26 mouse cellular contexts compared by ENCODE assay signal in the genomic region with DNA sequence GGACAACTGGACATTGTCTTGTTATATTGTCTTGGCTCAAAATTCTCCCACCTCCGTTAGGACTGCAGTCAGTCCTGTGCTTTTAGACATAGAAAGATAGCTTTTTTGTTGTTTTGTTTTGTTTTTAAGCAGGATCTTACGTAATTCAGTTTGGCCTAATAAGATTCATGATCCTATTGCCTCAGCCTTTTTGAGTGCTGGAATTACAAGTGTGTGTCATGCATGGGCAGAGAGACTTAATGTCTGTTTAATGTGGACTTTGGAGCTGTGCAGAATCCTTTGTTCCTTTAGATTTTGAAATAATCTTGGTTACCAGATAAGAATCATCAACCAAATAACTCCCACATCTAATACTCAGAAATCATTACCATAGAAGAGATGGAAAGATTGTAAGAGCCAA. TPM values are rescaled to one million over a fixed set of nuclear protein-coding genes. Genes with fewer than 3 reads are reported as not detected.
"Had no signal": no experiment of that assay in that cellular context is flagged by ENCODE, and none has a peak within 500 bp of the region (broad histone marks: within the 10 kb centered on the region; RNA-seq: fewer than 3 reads in every experiment).

No protein-coding gene starts in this region.

- H3K4me3 ChIP-seq: gastrocnemius, adult 2 months; heart, embryonic 10.5 days; heart, embryonic 12.5 days; hindbrain, embryonic 10.5 days; hindbrain, embryonic 12.5 days; intestine, embryonic 15.5 days; layer of hippocampus, adult 2 months; left cerebral cortex, adult 2 months; limb, embryonic 10.5 days; limb, embryonic 12.5 days; liver, embryonic 13.5 days had no signal

- H3K4me2 ChIP-seq: heart, embryonic 12.5 days; hindbrain, embryonic 12.5 days; hindbrain, embryonic 14.5 days; intestine, embryonic 15.5 days; limb, embryonic 12.5 days; liver, embryonic 13.5 days had no signal

- H3K27me3 ChIP-seq: heart, embryonic 12.5 days; hindbrain, embryonic 12.5 days; intestine, embryonic 15.5 days; limb, embryonic 12.5 days; liver, embryonic 13.5 days had no signal

- ATAC-seq: hindbrain, embryonic 16.5 days; inflammation-experienced regulatory T-cells, adult 6 months; intestine, embryonic 15.5 days; intestine, postnatal 0 days had no signal

- H3K27ac ChIP-seq: gastrocnemius, adult 2 months; heart, embryonic 10.5 days; hindbrain, embryonic 10.5 days; hindbrain, embryonic 12.5 days; hindbrain, embryonic 14.5 days; intestine, embryonic 15.5 days; kidney, postnatal 0 days; layer of hippocampus, adult 2 months; left cerebral cortex, adult 2 months; limb, embryonic 10.5 days; limb, embryonic 12.5 days; liver, embryonic 13.5 days had no signal

- DNase-seq: gastrocnemius, adult 2 months; gastrocnemius, postnatal 10 days; gastrocnemius, postnatal 25 days; heart, adult 18-20 months; heart, postnatal 10 days; heart, postnatal 4 days; kidney, adult 18-20 months; kidney, postnatal 14 days; liver; liver, embryonic 13.5 days had no signal

- H3K9me3 ChIP-seq: heart, embryonic 10.5 days; heart, embryonic 12.5 days; hindbrain, embryonic 10.5 days; hindbrain, embryonic 12.5 days; intestine, embryonic 15.5 days; limb, embryonic 10.5 days; limb, embryonic 12.5 days; liver, embryonic 13.5 days had no signal

- H3K36me3 ChIP-seq: intestine, embryonic 15.5 days had no signal

- H3K9ac ChIP-seq: heart, embryonic 12.5 days; hindbrain, embryonic 12.5 days; hindbrain, embryonic 14.5 days; intestine, embryonic 15.5 days; limb, embryonic 12.5 days; liver, embryonic 13.5 days had no signal

- H3K4me1 ChIP-seq: heart, embryonic 10.5 days; heart, embryonic 12.5 days; hindbrain, embryonic 10.5 days; hindbrain, embryonic 12.5 days; intestine, embryonic 15.5 days; limb, embryonic 10.5 days; limb, embryonic 12.5 days; liver, embryonic 13.5 days had no signal

RNA-seq across cellular contexts. Expression of a gene that starts 45.6 kb away (rescaled TPM):
- polyA plus RNA-seq: heart, embryonic 10.5 days; heart, embryonic 12.5 days; heart, embryonic 14.5 days; hindbrain, embryonic 14.5 days; kidney, embryonic 14.5 days had no signal
